Mouse (Mus musculus): ENCODE data around the gene Kdelr3. TPM values are rescaled to one million over a fixed set of nuclear protein-coding genes. Genes with fewer than 3 reads are reported as not detected.

The Kdelr3 gene
- polyA plus RNA-seq, 1 experiment = 43.9 TPM

DNA sequence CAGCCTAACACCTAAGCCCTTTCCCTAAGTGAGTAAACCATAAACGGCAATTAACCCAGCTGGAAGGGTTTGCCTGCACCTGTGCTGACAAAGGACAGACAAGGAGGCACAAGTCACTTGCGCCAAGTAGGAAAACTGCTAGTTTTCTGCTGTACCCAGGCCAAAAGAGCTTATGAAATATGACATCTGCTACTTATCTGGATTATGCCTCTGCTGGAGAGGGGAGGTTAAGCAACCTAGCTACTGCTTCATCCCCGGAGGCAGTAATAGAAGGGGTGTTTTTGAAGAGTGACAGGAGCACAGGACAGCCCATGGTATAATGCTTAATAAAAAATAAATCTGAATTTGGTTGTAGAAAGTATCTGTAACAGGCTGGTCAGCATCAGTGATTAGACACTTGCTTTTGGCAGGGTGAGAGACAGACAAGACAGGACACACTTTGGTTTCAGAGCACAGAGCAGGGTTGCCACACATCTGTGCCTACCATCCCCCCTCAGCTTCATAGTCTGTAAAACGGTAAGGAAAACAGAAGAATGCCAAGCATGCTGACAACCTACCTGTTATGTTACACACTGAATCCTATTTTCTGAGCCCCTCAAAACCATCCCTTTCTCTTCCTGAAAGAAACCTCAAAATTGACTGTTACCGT, 11.9 kb downstream of the Kdelr3 start:
- Histone ChIP-seq H3K4me1 (ENCODE audit: control insufficient read depth, insufficient read depth, low read length) (peaks cover 4% of the 10 kb centered on the region), H3K36me3 (ENCODE audit: control insufficient read depth, insufficient read depth, low read length, poor library complexity, severe bottlenecking) (peaks cover 65% of the 10 kb centered on the region), H3K4me3 (ENCODE audit: low read depth, low read length) (no peak overlapping the region), H3K9me3 (replicated peaks; ENCODE audit: control insufficient read depth, insufficient read depth, low read length, poor library complexity, severe bottlenecking) (no peaks in the 10 kb centered on the region), H3K27ac (ENCODE audit: insufficient read depth, low read length) (peak overlapping the region; percentile 10), H3K27me3 (ENCODE audit: control insufficient read depth, insufficient read depth, low read length, poor library complexity, severe bottlenecking) (no peaks in the 10 kb centered on the region), H3K9ac (ENCODE audit: low read depth, poor library complexity, severe bottlenecking) (no peak overlapping the region)
- no peak for TF ChIP-seq CTCF (IDR thresholded peaks at IDR 0.05; ENCODE audit: low read depth, low read length)

- no peak overlapping the region for H3K4me3 ChIP-seq (ENCODE audit: low read depth, low read length)
- H3K4me1 ChIP-seq (ENCODE audit: control insufficient read depth, insufficient read depth, low read length) = peaks cover 1% of the 10 kb centered on the region
- no peak for TF ChIP-seq EP300 (IDR thresholded peaks at IDR 0.05; ENCODE audit: insufficient read depth, low read depth, low read length)
- TF ChIP-seq CTCF (IDR thresholded peaks at IDR 0.05; ENCODE audit: low read depth, low read length) = no peak
- no peak for TF ChIP-seq POLR2A (IDR thresholded peaks at IDR 0.05; ENCODE audit: insufficient read depth, low read length)
- no peak overlapping the region for H3K27ac ChIP-seq (ENCODE audit: insufficient read depth, low read length)
- H3K9me3 ChIP-seq (replicated peaks; ENCODE audit: control insufficient read depth, insufficient read depth, low read length, poor library complexity, severe bottlenecking) = no peaks in the 10 kb centered on the region
- H3K9ac ChIP-seq (ENCODE audit: low read depth, poor library complexity, severe bottlenecking) = no peak overlapping the region
- H3K36me3 ChIP-seq (ENCODE audit: control insufficient read depth, insufficient read depth, low read length, poor library complexity, severe bottlenecking) = peaks cover 79% of the 10 kb centered on the region
- no peaks in the 10 kb centered on the region for H3K27me3 ChIP-seq (ENCODE audit: control insufficient read depth, insufficient read depth, low read length, poor library complexity, severe bottlenecking)
Measured at GRCm38 (mm10) chr15:79529935-79530334, 13.7 kb downstream of the Kdelr3 start.

DNA sequence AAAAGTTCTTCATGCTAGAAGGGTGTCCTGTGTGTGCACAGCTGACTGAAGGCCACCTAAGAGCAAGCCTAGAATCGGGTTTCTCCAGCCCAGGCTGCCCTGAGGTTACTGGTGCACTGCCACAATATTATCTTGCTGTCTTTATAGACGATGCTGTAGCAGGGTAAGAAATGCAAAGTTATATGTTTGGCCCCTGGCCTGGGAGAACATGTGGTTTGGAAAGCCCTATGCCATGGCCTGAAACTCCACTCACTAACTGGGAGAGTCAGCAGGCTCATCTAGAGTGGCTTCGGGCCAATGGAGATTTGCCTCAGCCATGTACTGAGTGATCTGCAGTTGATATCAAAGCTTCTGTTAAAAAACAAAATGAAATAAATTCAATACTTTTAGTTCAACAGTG, 17.6 kb downstream of the Kdelr3 start:
- Histone ChIP-seq H3K4me1 (ENCODE audit: control insufficient read depth, insufficient read depth, low read length) (peaks cover 2% of the 10 kb centered on the region), H3K9me3 (replicated peaks; ENCODE audit: control insufficient read depth, insufficient read depth, low read length, poor library complexity, severe bottlenecking) (no peaks in the 10 kb centered on the region), H3K9ac (ENCODE audit: low read depth, poor library complexity, severe bottlenecking) (no peak overlapping the region), H3K27ac (ENCODE audit: insufficient read depth, low read length) (no peak overlapping the region), H3K4me3 (ENCODE audit: low read depth, low read length) (no peak overlapping the region), H3K27me3 (ENCODE audit: control insufficient read depth, insufficient read depth, low read length, poor library complexity, severe bottlenecking) (no peaks in the 10 kb centered on the region), H3K36me3 (ENCODE audit: control insufficient read depth, insufficient read depth, low read length, poor library complexity, severe bottlenecking) (peaks cover 97% of the 10 kb centered on the region)
- TF ChIP-seq CTCF (IDR thresholded peaks at IDR 0.05; ENCODE audit: low read depth, low read length) (no peak), EP300 (IDR thresholded peaks at IDR 0.05; ENCODE audit: insufficient read depth, low read depth, low read length) (no peak), POLR2A (IDR thresholded peaks at IDR 0.05; ENCODE audit: insufficient read depth, low read length) (no peak)

GRCm38 (mm10) chr15:79543968-79544367, 27.8 kb downstream of the Kdelr3 start:
- Histone ChIP-seq H3K9ac (ENCODE audit: low read depth, poor library complexity, severe bottlenecking) (peak overlapping the region; percentile 37), H3K27me3 (ENCODE audit: control insufficient read depth, insufficient read depth, low read length, poor library complexity, severe bottlenecking) (no peaks in the 10 kb centered on the region), H3K4me1 (ENCODE audit: control insufficient read depth, insufficient read depth, low read length) (no peaks in the 10 kb centered on the region), H3K9me3 (replicated peaks; ENCODE audit: control insufficient read depth, insufficient read depth, low read length, poor library complexity, severe bottlenecking) (no peaks in the 10 kb centered on the region), H3K4me3 (ENCODE audit: low read depth, low read length) (no peak overlapping the region), H3K27ac (ENCODE audit: insufficient read depth, low read length) (no peak overlapping the region), H3K36me3 (ENCODE audit: control insufficient read depth, insufficient read depth, low read length, poor library complexity, severe bottlenecking) (peaks cover 55% of the 10 kb centered on the region)
- TF ChIP-seq CTCF (IDR thresholded peaks at IDR 0.05; ENCODE audit: low read depth, low read length) (no peak), EP300 (IDR thresholded peaks at IDR 0.05; ENCODE audit: insufficient read depth, low read depth, low read length) (no peak), POLR2A (IDR thresholded peaks at IDR 0.05; ENCODE audit: insufficient read depth, low read length) (no peak)

DNA sequence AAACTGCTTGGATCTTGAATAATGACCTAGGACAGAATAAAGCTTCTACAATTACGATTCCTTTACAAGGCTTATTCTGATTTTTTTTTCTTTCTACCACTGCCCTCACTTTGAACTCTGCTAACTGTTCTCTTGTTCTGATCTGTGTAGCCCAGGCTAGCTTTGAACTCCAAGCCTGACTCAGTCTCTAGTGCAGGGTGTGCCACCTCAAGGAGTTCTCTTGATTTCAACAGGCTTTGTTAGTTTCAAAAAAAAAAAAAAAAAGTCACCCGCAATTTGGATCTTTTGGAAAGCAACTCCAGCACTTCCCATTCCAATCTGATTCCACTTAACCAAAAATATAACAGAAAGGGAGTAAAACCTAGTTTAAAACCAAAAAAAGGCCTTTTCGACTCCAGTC, 29.3 kb downstream of the Kdelr3 start:
- no peaks in the 10 kb centered on the region for H3K27me3 ChIP-seq (ENCODE audit: control insufficient read depth, insufficient read depth, low read length, poor library complexity, severe bottlenecking)
- no peaks in the 10 kb centered on the region for H3K9me3 ChIP-seq (replicated peaks; ENCODE audit: control insufficient read depth, insufficient read depth, low read length, poor library complexity, severe bottlenecking)
- TF ChIP-seq POLR2A (IDR thresholded peaks at IDR 0.05; ENCODE audit: insufficient read depth, low read length) = no peak
- TF ChIP-seq CTCF (IDR thresholded peaks at IDR 0.05; ENCODE audit: low read depth, low read length) = no peak
- TF ChIP-seq EP300 (IDR thresholded peaks at IDR 0.05; ENCODE audit: insufficient read depth, low read depth, low read length) = no peak
- peak overlapping the region; percentile 56 for H3K27ac ChIP-seq (ENCODE audit: insufficient read depth, low read length)
- no peaks in the 10 kb centered on the region for H3K4me1 ChIP-seq (ENCODE audit: control insufficient read depth, insufficient read depth, low read length)
- peak overlapping the region; percentile 80 for H3K4me3 ChIP-seq (ENCODE audit: low read depth, low read length)
- peaks cover 39% of the 10 kb centered on the region for H3K36me3 ChIP-seq (ENCODE audit: control insufficient read depth, insufficient read depth, low read length, poor library complexity, severe bottlenecking)
- H3K9ac ChIP-seq (ENCODE audit: low read depth, poor library complexity, severe bottlenecking) = peak overlapping the region; percentile 89

GRCm38 (mm10) chr15:79545921-79546399, 29.7 kb downstream of the Kdelr3 start:
- Histone ChIP-seq H3K36me3 (ENCODE audit: control insufficient read depth, insufficient read depth, low read length, poor library complexity, severe bottlenecking) (peaks cover 35% of the 10 kb centered on the region), H3K27me3 (ENCODE audit: control insufficient read depth, insufficient read depth, low read length, poor library complexity, severe bottlenecking) (no peaks in the 10 kb centered on the region), H3K9me3 (replicated peaks; ENCODE audit: control insufficient read depth, insufficient read depth, low read length, poor library complexity, severe bottlenecking) (no peaks in the 10 kb centered on the region), H3K4me1 (ENCODE audit: control insufficient read depth, insufficient read depth, low read length) (no peaks in the 10 kb centered on the region), H3K4me3 (ENCODE audit: low read depth, low read length) (peak overlapping the region; percentile 80), H3K27ac (ENCODE audit: insufficient read depth, low read length) (peak overlapping the region; percentile 56), H3K9ac (ENCODE audit: low read depth, poor library complexity, severe bottlenecking) (peak overlapping the region; percentile 89)
- TF ChIP-seq EP300 (IDR thresholded peaks at IDR 0.05; ENCODE audit: insufficient read depth, low read depth, low read length) (no peak), POLR2A (IDR thresholded peaks at IDR 0.05; ENCODE audit: insufficient read depth, low read length) (no peak), CTCF (IDR thresholded peaks at IDR 0.05; ENCODE audit: low read depth, low read length) (no peak)
